In genomic region chr6:86260322-86261050, GRCm38 (mm10) we compare ENCODE assay signal across 11 mouse cellular contexts.
DNase-seq lines count a peak whose midpoint lies in the region; ATAC-seq and TF ChIP-seq lines count a peak whose summit lies in the region.
"Had no signal": no experiment of that assay in that cellular context is flagged by ENCODE, and none has a peak within 500 bp of the region (broad histone marks: within the 10 kb centered on the region; RNA-seq: fewer than 3 reads in every experiment).

No protein-coding gene starts in this region.

- no peak for TF ChIP-seq EP300 in MEL (IDR thresholded peaks at IDR 0.05; ENCODE audit: low read depth in 1 of 2, low read length in 2 of 2)

- no peaks in the 10 kb centered on the region for H3K27me3 ChIP-seq in liver, adult 2 months (ENCODE audit: control insufficient read depth, insufficient read depth, low read length)
- H3K27me3 ChIP-seq in liver, embryonic 11.5 days (replicated peaks; ENCODE audit: control insufficient read depth, insufficient read depth, low read length), result no peaks in the 10 kb centered on the region
- no peaks in the 10 kb centered on the region for H3K27me3 ChIP-seq in MEL (ENCODE audit: control insufficient read depth in 1 of 2, insufficient read depth in 2 of 2, low read length in 2 of 2)
- H3K27me3 ChIP-seq in splenic B cell, adult 2 months (ENCODE audit: control insufficient read depth, insufficient read depth, low read length, poor library complexity, severe bottlenecking), result no peaks in the 10 kb centered on the region; the same call in 1 of the 2 replicates
- H3K27me3 ChIP-seq in forebrain, embryonic 16.5 days (replicated peaks; ENCODE audit: control insufficient read depth, insufficient read depth, low read length), result no peaks in the 10 kb centered on the region
- H3K27me3 ChIP-seq: lung, embryonic 15.5 days had no signal

- H3K4me2 ChIP-seq in liver, embryonic 11.5 days, result no peak overlapping the region
- H3K4me2 ChIP-seq in forebrain, embryonic 16.5 days (ENCODE audit: low read length), result no peak overlapping the region
- H3K4me2 ChIP-seq: lung, embryonic 15.5 days had no signal

- TF ChIP-seq POLR2A in liver, adult 2 months (IDR thresholded peaks at IDR 0.05; ENCODE audit: extremely low read depth, insufficient read depth, low read length), result no peak
- no peak for TF ChIP-seq POLR2A in MEL (IDR thresholded peaks at IDR 0.05; ENCODE audit: control insufficient read depth in 1 of 2, insufficient read depth in 1 of 2, low read depth in 1 of 2, low read length in 2 of 2, poor library complexity in 1 of 2)

- no peak for DNase-seq in liver, adult 2 months (ENCODE audit: extremely low read depth, low read depth, low spot score)
- no peak for DNase-seq in liver, embryonic 11.5 days (ENCODE audit: low spot score)
- peak; percentile 33 for DNase-seq in MEL (ENCODE audit: low read depth, low spot score)
- DNase-seq in splenic B cell, adult 2 months (ENCODE audit: low read depth, low spot score), result peak; percentile 17
- no peak for DNase-seq in left cerebral cortex, adult 11 months (ENCODE audit: low spot score)
- DNase-seq: kidney, postnatal 10 days had no signal

- H3K9me3 ChIP-seq in liver, embryonic 11.5 days (ENCODE audit: control insufficient read depth, low read length), result no peaks in the 10 kb centered on the region
- H3K9me3 ChIP-seq in MEL (replicated peaks; ENCODE audit: insufficient read depth, low read length), result no peaks in the 10 kb centered on the region
- no peaks in the 10 kb centered on the region for H3K9me3 ChIP-seq in forebrain, embryonic 16.5 days (ENCODE audit: control insufficient read depth, low read length)
- H3K9me3 ChIP-seq: lung, embryonic 15.5 days had no signal

- WGBS in liver, adult 2 months, result 84% methylated on average over 7 of the region's 7 CpGs
- WGBS in liver, embryonic 11.5 days, result 65% methylated on average over 7 of the region's 7 CpGs
- whole genome bisulfite sequencing in forebrain, embryonic 16.5 days, result 65% methylated on average over 7 of the region's 7 CpGs

- no peak overlapping the region for H3K9ac ChIP-seq in liver, adult 2 months (ENCODE audit: low read depth, low read length)
- no peak overlapping the region for H3K9ac ChIP-seq in liver, embryonic 11.5 days (ENCODE audit: low read depth, low read length)
- H3K9ac ChIP-seq in MEL (ENCODE audit: control insufficient read depth, low read depth, low read length, poor library complexity, severe bottlenecking), result no peak overlapping the region
- no peak overlapping the region for H3K9ac ChIP-seq in forebrain, embryonic 16.5 days (replicated peaks; ENCODE audit: low read depth, low read length)
- H3K9ac ChIP-seq: lung, embryonic 15.5 days had no signal

- no peaks in the 10 kb centered on the region for H3K4me1 ChIP-seq in liver, adult 2 months (ENCODE audit: control insufficient read depth, insufficient read depth, low read length)
- H3K4me1 ChIP-seq in liver, embryonic 11.5 days (replicated peaks; ENCODE audit: control insufficient read depth, insufficient read depth, low read length), result no peaks in the 10 kb centered on the region
- H3K4me1 ChIP-seq in MEL (ENCODE audit: control insufficient read depth in 1 of 2, insufficient read depth in 2 of 2, low read length in 2 of 2), result no peaks in the 10 kb centered on the region
- no peaks in the 10 kb centered on the region for H3K4me1 ChIP-seq in forebrain, embryonic 16.5 days (replicated peaks; ENCODE audit: control insufficient read depth, insufficient read depth, low read length)
- H3K4me1 ChIP-seq: lung, embryonic 15.5 days had no signal

- no peak overlapping the region for H3K27ac ChIP-seq in liver, adult 2 months (replicated peaks; ENCODE audit: insufficient read depth, low read depth, low read length)
- no peak overlapping the region for H3K27ac ChIP-seq in liver, embryonic 11.5 days (ENCODE audit: low read depth, low read length)
- no peak overlapping the region for H3K27ac ChIP-seq in MEL (ENCODE audit: control insufficient read depth, low read depth, low read length)
- no peak overlapping the region for H3K27ac ChIP-seq in forebrain, embryonic 16.5 days (ENCODE audit: low read length)
- H3K27ac ChIP-seq: lung, embryonic 15.5 days had no signal

- no peak for TF ChIP-seq RAD21 in MEL (IDR thresholded peaks at IDR 0.05; ENCODE audit: low read depth, low read length)

- peak; percentile 43 for TF ChIP-seq CTCF in liver, adult 2 months (IDR thresholded peaks at IDR 0.05; ENCODE audit: low read depth, low read length)
- TF ChIP-seq CTCF in MEL (IDR thresholded peaks at IDR 0.05 in 2 of 3, conservative IDR thresholded peaks at IDR 0.05 in 1 of 3; ENCODE audit: control insufficient read depth in 1 of 3, insufficient read depth in 1 of 3, low read depth in 2 of 3, low read length in 3 of 3, poor library complexity in 1 of 3, severe bottlenecking in 1 of 3), result peak; percentile 53 to 68 (median 61)

- H3K4me3 ChIP-seq in liver, adult 2 months (ENCODE audit: insufficient read depth, low read depth, low read length), result no peak overlapping the region
- no peak overlapping the region for H3K4me3 ChIP-seq in liver, embryonic 11.5 days (ENCODE audit: low read depth, low read length)
- no peak overlapping the region for H3K4me3 ChIP-seq in MEL (ENCODE audit: control insufficient read depth in 1 of 2, insufficient read depth in 1 of 2, low read depth in 2 of 2, low read length in 2 of 2)
- H3K4me3 ChIP-seq in forebrain, embryonic 16.5 days (replicated peaks; ENCODE audit: low read length), result no peak overlapping the region
- H3K4me3 ChIP-seq: lung, embryonic 15.5 days had no signal

- H3K36me3 ChIP-seq in liver, adult 2 months (ENCODE audit: control insufficient read depth, insufficient read depth, low read length), result no peaks in the 10 kb centered on the region
- H3K36me3 ChIP-seq in liver, embryonic 11.5 days (ENCODE audit: control insufficient read depth, insufficient read depth, low read length), result no peaks in the 10 kb centered on the region
- H3K36me3 ChIP-seq in MEL (ENCODE audit: control insufficient read depth in 1 of 2, insufficient read depth in 2 of 2, low read length in 2 of 2), result no peaks in the 10 kb centered on the region
- H3K36me3 ChIP-seq in splenic B cell, adult 2 months (ENCODE audit: control insufficient read depth, insufficient read depth, low read length, poor library complexity, severe bottlenecking), result no peaks in the 10 kb centered on the region
- H3K36me3 ChIP-seq in forebrain, embryonic 16.5 days (ENCODE audit: control insufficient read depth, insufficient read depth), result no peaks in the 10 kb centered on the region
- H3K36me3 ChIP-seq: lung, embryonic 15.5 days had no signal

- no peak for ATAC-seq in liver, embryonic 11.5 days (replicated peaks; ENCODE audit: low FRiP score)
- ATAC-seq in granulocyte monocyte progenitor cell, adult 5-6 weeks (replicated peaks; ENCODE audit: poor library complexity, severe bottlenecking), result peak; percentile 40
- ATAC-seq in forebrain, embryonic 16.5 days, result no peak
- no peak for ATAC-seq in monocyte, adult 5-6 weeks (replicated peaks; ENCODE audit: insufficient number of reproducible peaks, low FRiP score, low TSS enrichment, poor library complexity, severe bottlenecking)
- ATAC-seq: activated CD4-positive, CD25-positive, alpha-beta regulatory T cell, adult 4 months had no signal

- peaks cover under 1% of the 10 kb centered on the region; the same call in 1 of the 2 replicates for H3K79me2 ChIP-seq in liver, adult 2 months (ENCODE audit: control insufficient read depth, insufficient read depth, low read length)
- H3K79me2 ChIP-seq in MEL (ENCODE audit: control insufficient read depth, insufficient read depth, low read length, poor library complexity), result no peaks in the 10 kb centered on the region

TF ChIP-seq in MEL, 35 proteins besides CTCF, POLR2A, EP300 and RAD21:
- TF ChIP-seq SMC3 (IDR thresholded peaks at IDR 0.05; ENCODE audit: low read depth, low read length) (0 out of 2 replicates have a peak, but pooled peaks have one; percentile 6), NELFE (IDR thresholded peaks at IDR 0.05; ENCODE audit: low read depth, low read length) (no peak)

Comparison
In these comparisons a context has a peak if more than half of its experiments do, and no peak if none do; other contexts are left out.
1. DNase-seq: peak in MEL (single experiment) and splenic B cell, adult 2 months (single experiment); none in liver, adult 2 months (single experiment), liver, embryonic 11.5 days (single experiment) and left cerebral cortex, adult 11 months (single experiment).